Mouse (Mus musculus) MEL (cell line): ENCODE data around the gene Lsm2. TPM values are rescaled to one million over a fixed set of nuclear protein-coding genes. Genes with fewer than 3 reads are reported as not detected.

Source experiments
- DNase-seq: peaks from one replicate; pipeline ENCODE4 v3.0.0; 2011; ENCODE audit warnings: low read depth, low spot score
- H3K27ac ChIP-seq: 2 replicates; pipeline ENCODE4 v1.5.1; 2012; ENCODE audit warnings: low read depth, mild to moderate bottlenecking, control low read depth, low read length, moderate library complexity; ENCODE audit not compliant: control insufficient read depth
- H3K27me3 ChIP-seq, 2 experiments: fragments of 150-350 bp in 1 of 2; sonication (generic) in 1 of 2; 2 replicates each; pipeline ENCODE4 v1.6.1; 2012; ENCODE audit warnings: low read length in 2 of 2, mild to moderate bottlenecking in 2 of 2, improper control_type of control experiment in 1 of 2, moderate library complexity in 1 of 2; ENCODE audit not compliant: insufficient read depth in 2 of 2, control insufficient read depth in 1 of 2
- H3K36me3 ChIP-seq, 2 experiments: 2 replicates each; pipeline ENCODE4 v1.6.1; 2012 to 2014; ENCODE audit warnings: low read length in 2 of 2, improper control_type of control experiment in 1 of 2, inconsistent platforms in 1 of 2, mild to moderate bottlenecking in 1 of 2; ENCODE audit not compliant: insufficient read depth in 2 of 2, control insufficient read depth in 1 of 2
- H3K4me1 ChIP-seq, 2 experiments: fragments of 150-350 bp in 1 of 2; sonication (generic) in 1 of 2; 2 replicates each; pipeline ENCODE4 v1.6.1; 2012; ENCODE audit warnings: low read length in 2 of 2, improper control_type of control experiment in 1 of 2, mild to moderate bottlenecking in 1 of 2; ENCODE audit not compliant: insufficient read depth in 2 of 2, control insufficient read depth in 1 of 2
- H3K4me3 ChIP-seq, 2 experiments: fragments of 150-350 bp in 1 of 2; sonication (generic) in 1 of 2; 2 replicates each; pipeline ENCODE4 v1.5.1; 2012; ENCODE audit warnings: low read depth in 2 of 2, low read length in 2 of 2, mild to moderate bottlenecking in 2 of 2, moderate library complexity in 2 of 2, control low read depth in 1 of 2, improper control_type of control experiment in 1 of 2; ENCODE audit not compliant: control insufficient read depth in 1 of 2, insufficient read depth in 1 of 2
- H3K79me2 ChIP-seq: 2 replicates; pipeline ENCODE4 v1.6.1; 2012; ENCODE audit warnings: mild to moderate bottlenecking, low read length, moderate library complexity; ENCODE audit not compliant: control insufficient read depth, poor library complexity, insufficient read depth
- H3K9ac ChIP-seq: 2 replicates; pipeline ENCODE4 v1.6.1; 2012; ENCODE audit warnings: low read depth, mild to moderate bottlenecking, control low read depth, low read length, moderate library complexity; ENCODE audit not compliant: control insufficient read depth, poor library complexity, severe bottlenecking
- H3K9me3 ChIP-seq: fragments of 150-350 bp; sonication (generic); replicated peaks from 2 replicates; pipeline ENCODE4 v1.6.1; 2012; ENCODE audit warnings: mild to moderate bottlenecking, low read length, improper control_type of control experiment, moderate library complexity; ENCODE audit not compliant: insufficient read depth
- BHLHE40 ChIP-seq: IDR thresholded peaks from 2 replicates; pipeline ENCODE4 v1.6.1; 2012; ENCODE audit warnings: low read depth, mild to moderate bottlenecking, inconsistent platforms, low read length, improper control_type of control experiment, borderline replicate concordance
- CHD1 ChIP-seq: IDR thresholded peaks from 2 replicates; pipeline ENCODE4 v1.6.1; 2012; ENCODE audit warnings: low read depth, mild to moderate bottlenecking, inconsistent platforms, low read length, improper control_type of control experiment
- CHD2 ChIP-seq: IDR thresholded peaks from 2 replicates; pipeline ENCODE4 v1.6.1; 2011; ENCODE audit warnings: low read length, improper control_type of control experiment
- CTCF ChIP-seq, 3 experiments: IDR thresholded peaks in 2 of 3; conservative IDR thresholded peaks in 1 of 3; 2 replicates each; pipeline ENCODE4 v1.5.1; 2011 to 2012; ENCODE audit warnings: low read length in 3 of 3, low read depth in 2 of 3, mild to moderate bottlenecking in 2 of 3, improper control_type of control experiment in 1 of 3, inconsistent platforms in 1 of 3, mixed read lengths in 1 of 3, moderate library complexity in 1 of 3; ENCODE audit not compliant: control insufficient read depth in 1 of 3, insufficient read depth in 1 of 3, poor library complexity in 1 of 3, severe bottlenecking in 1 of 3
- E2F4 ChIP-seq: IDR thresholded peaks from 2 replicates; pipeline ENCODE4 v1.6.1; 2011; ENCODE audit warnings: low read depth, low read length, improper control_type of control experiment, borderline replicate concordance
- EP300 ChIP-seq, 2 experiments: IDR thresholded peaks; 2 replicates each; pipeline ENCODE4 v1.6.1; 2011; ENCODE audit warnings: improper control_type of control experiment in 2 of 2, low read length in 2 of 2, low read depth in 1 of 2, mild to moderate bottlenecking in 1 of 2
- ETS1 ChIP-seq: IDR thresholded peaks from 2 replicates; pipeline ENCODE4 v1.6.1; 2012; ENCODE audit warnings: low read depth, mild to moderate bottlenecking, inconsistent platforms, low read length, improper control_type of control experiment, moderate library complexity
- GABPA ChIP-seq: IDR thresholded peaks from 2 replicates; pipeline ENCODE4 v1.6.1; 2012; ENCODE audit warnings: low read depth, mild to moderate bottlenecking, inconsistent platforms, low read length, improper control_type of control experiment, moderate library complexity
- GATA1 ChIP-seq: IDR thresholded peaks from 2 replicates; pipeline ENCODE4 v1.6.1; 2011; ENCODE audit warnings: low read depth, low read length, improper control_type of control experiment
- JUND ChIP-seq: IDR thresholded peaks from 2 replicates; pipeline ENCODE4 v1.6.1; 2011; ENCODE audit warnings: low read depth, mild to moderate bottlenecking, improper control_type of control experiment, low read length
- MAX ChIP-seq: IDR thresholded peaks from 2 replicates; pipeline ENCODE4 v1.6.1; 2011; ENCODE audit warnings: low read length, improper control_type of control experiment
- MAZ ChIP-seq: IDR thresholded peaks from 2 replicates; pipeline ENCODE4 v1.6.1; 2012; ENCODE audit warnings: low read depth, mild to moderate bottlenecking, inconsistent platforms, low read length, improper control_type of control experiment
- MXI1 ChIP-seq: IDR thresholded peaks from 2 replicates; pipeline ENCODE4 v1.6.1; 2011; ENCODE audit warnings: mild to moderate bottlenecking, low read depth, low read length, improper control_type of control experiment
- MYC ChIP-seq: IDR thresholded peaks from 2 replicates; pipeline ENCODE4 v1.6.1; 2011; ENCODE audit warnings: low read depth, mild to moderate bottlenecking, low read length, improper control_type of control experiment, moderate library complexity
- POLR2A ChIP-seq, 2 experiments: IDR thresholded peaks; 2 replicates each; pipeline ENCODE4 v1.6.1; 2011 to 2012; ENCODE audit warnings: low read length in 2 of 2, mild to moderate bottlenecking in 2 of 2, control low read depth in 1 of 2, improper control_type of control experiment in 1 of 2, low read depth in 1 of 2, moderate library complexity in 1 of 2; ENCODE audit not compliant: control insufficient read depth in 1 of 2, insufficient read depth in 1 of 2, poor library complexity in 1 of 2
- POLR2AphosphoS2 ChIP-seq: IDR thresholded peaks from 2 replicates; pipeline ENCODE4 v1.6.1; 2011; ENCODE audit warnings: low read length, improper control_type of control experiment
- POLR2AphosphoS5 ChIP-seq: IDR thresholded peaks from 2 replicates; pipeline ENCODE4 v1.6.1; 2012; ENCODE audit warnings: low read depth, borderline replicate concordance, mild to moderate bottlenecking, inconsistent platforms, low read length, moderate library complexity, mixed read lengths
- RAD21 ChIP-seq: IDR thresholded peaks from 2 replicates; pipeline ENCODE4 v1.6.1; 2011; ENCODE audit warnings: mild to moderate bottlenecking, low read depth, low read length, improper control_type of control experiment
- RCOR1 ChIP-seq: IDR thresholded peaks from 2 replicates; pipeline ENCODE4 v1.6.1; 2012; ENCODE audit warnings: low read depth, mild to moderate bottlenecking, inconsistent platforms, low read length, improper control_type of control experiment
- SIN3A ChIP-seq: IDR thresholded peaks from 2 replicates; pipeline ENCODE4 v1.6.1; 2012; ENCODE audit warnings: low read length, improper control_type of control experiment, inconsistent platforms
- SMC3 ChIP-seq: IDR thresholded peaks from 2 replicates; pipeline ENCODE4 v1.6.1; 2011; ENCODE audit warnings: low read depth, low read length, improper control_type of control experiment
- TAL1 ChIP-seq: IDR thresholded peaks from 2 replicates; pipeline ENCODE4 v1.6.1; 2012; ENCODE audit warnings: mild to moderate bottlenecking, inconsistent platforms, low read length, moderate library complexity, mixed read lengths
- TBP ChIP-seq: IDR thresholded peaks from 2 replicates; pipeline ENCODE4 v1.8.0; 2011; ENCODE audit warnings: low read depth, low read length, improper control_type of control experiment
- USF1 ChIP-seq: IDR thresholded peaks from 2 replicates; pipeline ENCODE4 v1.6.1; 2014; ENCODE audit warnings: low read depth, mild to moderate bottlenecking, inconsistent platforms, low read length, improper control_type of control experiment, moderate library complexity
- USF2 ChIP-seq, 2 experiments: IDR thresholded peaks; 2 replicates each; pipeline ENCODE4 v1.6.1; 2011 to 2012; ENCODE audit warnings: improper control_type of control experiment in 2 of 2, low read length in 2 of 2, borderline replicate concordance in 1 of 2, inconsistent platforms in 1 of 2, low read depth in 1 of 2, mild to moderate bottlenecking in 1 of 2; ENCODE audit not compliant: insufficient read depth in 1 of 2
- ZC3H11A ChIP-seq: IDR thresholded peaks from 2 replicates; pipeline ENCODE4 v1.6.1; 2012; ENCODE audit warnings: low read depth, mild to moderate bottlenecking, inconsistent platforms, low read length, improper control_type of control experiment
- ZKSCAN1 ChIP-seq: IDR thresholded peaks from 2 replicates; pipeline ENCODE4 v1.6.1; 2012; ENCODE audit warnings: low read depth, mild to moderate bottlenecking, inconsistent platforms, low read length, improper control_type of control experiment, moderate library complexity
- ZMIZ1 ChIP-seq: IDR thresholded peaks from 2 replicates; pipeline ENCODE4 v1.6.1; 2012; ENCODE audit warnings: low read depth, mild to moderate bottlenecking, inconsistent platforms, low read length, improper control_type of control experiment, moderate library complexity
- ZNF384 ChIP-seq: IDR thresholded peaks from 2 replicates; pipeline ENCODE4 v1.6.1; 2012; ENCODE audit warnings: low read depth, mild to moderate bottlenecking, inconsistent platforms, low read length, improper control_type of control experiment
- polyA plus RNA-seq, 2 experiments: library from polyadenylated mRNA; stranded (reverse) in 1 of 2; unstranded in 1 of 2; fragments of >175 nt in 1 of 2; fragments of >200 nt in 1 of 2; gene quantifications; 2 replicates each; pipeline versions ENCODE4 v1.2.1 to v1.2.4; 2012; ENCODE audit warnings: low replicate concordance in 2 of 2, low read depth in 1 of 2; ENCODE audit not compliant: insufficient read length in 2 of 2, insufficient read depth in 1 of 2, missing spikeins in 1 of 2
- total RNA-seq: library from RNA; depleted of rRNA; stranded (reverse); fragments of 300-350 nt; gene quantifications from 2 replicates; pipeline ENCODE4 v1.2.3, GENCODE M21; 2012

Gene Lsm2
- total and polyA plus RNA-seq, 3 experiments, result 57.9 to 180 TPM; not detected in 1

GRCm38 (mm10) chr17:34981690-34982180, at the start of gene Lsm2 (continued):
- no peak for TF ChIP-seq ZNF384
- no peak for TF ChIP-seq TAL1
- TF ChIP-seq RCOR1, result no peak

DNA sequence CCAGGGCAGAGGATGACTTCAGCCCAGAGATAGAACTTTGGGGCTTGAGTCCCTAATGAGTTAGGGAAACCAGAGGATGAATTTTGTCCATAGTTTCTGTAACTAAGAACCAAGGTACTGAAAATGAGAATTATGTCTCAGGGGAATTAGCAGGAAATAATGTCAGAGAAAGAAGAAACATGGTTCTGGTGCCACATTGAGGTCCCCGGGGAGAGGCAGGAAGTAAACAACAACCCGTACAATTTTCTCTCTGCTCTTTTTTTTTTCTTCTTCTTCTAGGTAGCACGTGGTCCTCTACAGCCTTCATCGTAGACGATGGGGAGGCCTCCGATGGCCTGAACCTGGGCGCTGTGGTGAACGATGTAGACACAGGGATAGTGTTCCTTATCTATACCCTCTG, 49.4 kb upstream of the Lsm2 start:
- Histone ChIP-seq H3K36me3 (peaks cover 0 to 6% of the 10 kb centered on the region in 2 experiments; a peak in 2 of 4 replicates), H3K9ac (peak overlapping the region; percentile 68), H3K27me3 (no peaks in the 10 kb centered on the region), H3K9me3 (no peaks in the 10 kb centered on the region), H3K79me2 (peaks cover 5% of the 10 kb centered on the region; the same call in 1 of the 2 replicates), H3K4me3 (peak overlapping the region in 1 of 2 experiments; percentile 70; a peak in 2 of 4 replicates)
- TF ChIP-seq USF2 (IDR thresholded peaks at IDR 0.05; ENCODE audit: borderline replicate concordance in 1 of 2, insufficient read depth in 1 of 2, low read depth in 1 of 2, low read length in 2 of 2), result no peak
- TF ChIP-seq JUND, result no peak
- TF ChIP-seq POLR2A (IDR thresholded peaks at IDR 0.05; ENCODE audit: control insufficient read depth in 1 of 2, insufficient read depth in 1 of 2, low read depth in 1 of 2, low read length in 2 of 2, poor library complexity in 1 of 2), result no peak
- no peak for TF ChIP-seq E2F4
- TF ChIP-seq POLR2AphosphoS5, result no peak
- TF ChIP-seq MYC, result no peak
- no peak for TF ChIP-seq SMC3
- TF ChIP-seq MAX, result 0 out of 2 replicates have a peak, but pooled peaks have one; percentile 10
- TF ChIP-seq MAZ, result no peak
- no peak for TF ChIP-seq ZKSCAN1
- no peak for TF ChIP-seq USF1
- no peak for TF ChIP-seq TBP
- TF ChIP-seq POLR2AphosphoS2, result no peak
- TF ChIP-seq RCOR1, result no peak
- TF ChIP-seq MXI1, result 0 out of 2 replicates have a peak, but pooled peaks have one; percentile 33
- TF ChIP-seq, all 39 proteins: peak for 2
- Histone ChIP-seq H3K27ac (no peak overlapping the region), H3K4me1 (peaks cover 3 to 10% of the 10 kb centered on the region in 2 experiments; a peak in 3 of 4 replicates)
- DNase-seq, result no peak

DNA sequence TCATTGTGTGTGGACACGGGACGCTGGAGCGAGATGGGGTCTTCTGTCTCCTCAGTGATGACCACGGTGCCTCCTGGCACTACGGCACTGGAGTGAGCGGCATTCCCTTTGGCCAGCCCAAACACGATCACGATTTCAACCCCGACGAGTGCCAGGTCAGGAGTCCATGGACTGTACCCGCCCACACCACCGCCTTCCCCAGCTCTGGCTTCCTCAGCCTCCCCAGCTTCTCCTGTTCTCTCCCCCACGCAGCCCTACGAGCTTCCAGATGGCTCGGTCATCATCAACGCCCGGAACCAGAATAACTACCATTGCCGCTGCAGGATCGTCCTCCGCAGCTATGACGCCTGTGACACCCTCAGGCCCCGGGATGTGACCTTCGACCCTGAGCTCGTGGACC, 47.6 kb upstream of the Lsm2 start:
- Histone ChIP-seq H3K4me3 (no peak overlapping the region), H3K79me2 (peaks cover 5% of the 10 kb centered on the region; the same call in 1 of the 2 replicates), H3K27ac (no peak overlapping the region), H3K9ac (no peak overlapping the region), H3K27me3 (no peaks in the 10 kb centered on the region), H3K36me3 (peaks cover 0 to 6% of the 10 kb centered on the region in 2 experiments; a peak in 2 of 4 replicates), H3K9me3 (no peaks in the 10 kb centered on the region), H3K4me1 (peaks cover 3 to 10% of the 10 kb centered on the region in 2 experiments; a peak in 3 of 4 replicates)
- DNase-seq, result no peak
- TF ChIP-seq CTCF (IDR thresholded peaks at IDR 0.05 in 2 of 3, conservative IDR thresholded peaks at IDR 0.05 in 1 of 3; ENCODE audit: control insufficient read depth in 1 of 3, insufficient read depth in 1 of 3, low read depth in 2 of 3, low read length in 3 of 3, poor library complexity in 1 of 3, severe bottlenecking in 1 of 3) (no peak), ZC3H11A (no peak), JUND (no peak), GATA1 (no peak), EP300 (IDR thresholded peaks at IDR 0.05; ENCODE audit: low read depth in 1 of 2, low read length in 2 of 2) (no peak), USF1 (no peak), ETS1 (no peak), GABPA (no peak), RAD21 (no peak), CHD1 (no peak), USF2 (IDR thresholded peaks at IDR 0.05; ENCODE audit: borderline replicate concordance in 1 of 2, insufficient read depth in 1 of 2, low read depth in 1 of 2, low read length in 2 of 2) (no peak), CHD2 (no peak), SIN3A (no peak), MAZ (no peak), BHLHE40 (no peak), POLR2A (IDR thresholded peaks at IDR 0.05; ENCODE audit: control insufficient read depth in 1 of 2, insufficient read depth in 1 of 2, low read depth in 1 of 2, low read length in 2 of 2, poor library complexity in 1 of 2) (no peak), ZMIZ1 (no peak), POLR2AphosphoS5 (no peak)
